Mouse (Mus musculus): ENCODE results near the gene Unc5cl.

DNA sequence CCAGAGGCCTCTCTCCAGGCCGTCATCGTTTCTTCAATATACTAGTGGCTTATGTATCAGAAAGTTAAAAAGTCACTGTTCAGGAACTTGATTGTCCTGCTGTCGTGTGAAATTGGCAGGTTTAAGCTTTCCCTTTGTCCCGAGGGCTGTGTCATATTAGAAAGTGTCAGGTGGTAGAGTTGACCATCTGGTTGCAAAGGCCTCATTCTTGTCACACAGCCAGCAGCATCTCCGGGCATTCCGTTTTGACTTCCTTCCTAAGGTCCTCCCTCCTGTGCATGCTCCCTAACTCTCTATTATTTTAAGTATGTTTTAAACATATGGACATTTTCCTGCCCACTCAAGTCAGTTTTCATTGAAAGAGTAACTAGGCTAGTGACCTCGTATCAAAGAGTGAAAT, 38.7 kb upstream of the Unc5cl start:
- no peak for TF ChIP-seq CTCF (IDR thresholded peaks at IDR 0.05; ENCODE audit: low read depth)
- no peak for TF ChIP-seq EP300 (IDR thresholded peaks at IDR 0.05; ENCODE audit: low read depth)
